Mouse (Mus musculus) right cerebral cortex, postnatal 25 days (tissue): ENCODE results near the gene Vgf.

Source experiments
- DNase-seq: peaks from one replicate; pipeline ENCODE4 v3.0.0; 2022

Gene Vgf

DNA sequence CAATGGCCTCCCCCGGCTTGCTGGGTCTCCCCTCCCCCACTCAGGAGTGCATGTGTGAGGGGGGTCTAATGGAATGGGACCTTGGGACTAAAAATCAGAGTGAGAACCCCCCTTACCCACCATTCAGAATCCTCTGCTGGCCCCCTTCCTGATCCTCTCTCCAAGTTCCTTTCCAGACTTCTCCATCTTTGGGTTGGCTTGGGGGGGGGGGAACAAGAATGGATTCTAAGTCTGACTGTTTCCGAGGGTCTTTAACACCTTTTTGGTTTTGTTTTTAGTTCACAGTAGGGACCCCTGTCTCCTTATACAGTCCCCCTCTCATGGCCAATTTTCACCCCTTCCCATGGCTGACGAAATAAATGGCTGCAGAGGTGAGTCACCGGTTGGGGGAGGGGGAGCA lies at the start of gene Vgf:
Gene Vgf, plus strand, starts transcription at position 301 of the 400 bp plus-strand sequence.
- no peak for DNase-seq

DNA sequence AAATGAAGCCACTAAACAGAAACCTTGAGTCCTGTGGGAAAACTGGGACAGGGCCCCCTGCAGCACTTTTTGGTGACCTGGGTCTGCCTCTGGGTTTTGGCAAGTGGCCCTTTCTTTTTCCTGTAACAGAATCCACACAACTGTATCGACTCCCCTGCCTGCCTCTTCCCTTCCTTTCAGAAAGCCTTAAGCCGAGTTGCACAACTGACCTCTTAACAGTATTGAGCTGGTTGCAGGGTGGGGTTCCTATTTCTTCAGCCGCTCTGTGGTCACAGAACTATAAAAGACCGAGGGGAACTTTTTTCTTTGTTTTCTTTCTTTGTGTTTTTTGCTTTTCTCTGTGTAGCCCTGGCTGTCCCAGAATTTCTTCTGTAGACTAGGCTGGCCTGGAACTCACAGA lies 48.4 kb upstream of the Vgf start:
- no peak for DNase-seq

DNA sequence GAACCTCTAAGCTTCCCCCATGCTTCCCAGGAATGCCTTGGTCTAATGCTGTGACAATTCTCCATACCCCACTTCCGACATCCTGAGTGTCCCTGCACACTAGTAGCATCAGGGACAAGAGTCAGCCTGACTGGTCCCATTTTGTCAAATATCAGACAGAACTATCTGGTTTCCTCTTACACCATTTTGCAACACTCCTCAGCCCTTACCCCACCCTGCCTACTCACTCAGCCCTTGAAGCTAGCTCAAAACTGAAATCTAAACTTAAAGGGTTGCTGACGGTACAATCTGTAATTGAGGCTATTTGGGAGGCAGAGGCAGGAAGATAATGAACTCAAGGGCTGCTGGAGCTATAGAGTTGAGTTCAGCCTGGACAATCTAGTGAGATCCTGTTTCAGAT lies 46.4 kb upstream of the Vgf start:
- DNase-seq: no peak

DNA sequence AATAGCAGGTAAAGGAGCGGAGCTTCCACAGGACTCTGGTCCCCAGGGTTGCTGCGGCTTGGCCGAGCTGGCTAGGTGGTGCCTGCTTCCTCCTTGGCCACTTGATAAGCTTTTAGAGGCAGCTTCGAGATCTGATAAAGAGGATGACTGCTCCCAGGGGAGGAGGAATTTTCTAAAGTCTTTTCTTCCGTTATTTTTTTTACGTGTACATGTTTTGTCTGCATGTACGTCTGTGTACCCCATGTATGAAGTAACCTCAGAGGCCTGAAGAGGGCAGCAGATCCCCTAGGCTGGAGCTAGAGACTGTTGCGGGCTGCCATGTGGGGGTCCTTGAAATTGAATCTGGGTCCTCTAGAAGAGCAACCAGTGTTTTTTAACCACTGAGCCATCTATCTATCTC lies 45.2 kb upstream of the Vgf start:
- no peak for DNase-seq

DNA sequence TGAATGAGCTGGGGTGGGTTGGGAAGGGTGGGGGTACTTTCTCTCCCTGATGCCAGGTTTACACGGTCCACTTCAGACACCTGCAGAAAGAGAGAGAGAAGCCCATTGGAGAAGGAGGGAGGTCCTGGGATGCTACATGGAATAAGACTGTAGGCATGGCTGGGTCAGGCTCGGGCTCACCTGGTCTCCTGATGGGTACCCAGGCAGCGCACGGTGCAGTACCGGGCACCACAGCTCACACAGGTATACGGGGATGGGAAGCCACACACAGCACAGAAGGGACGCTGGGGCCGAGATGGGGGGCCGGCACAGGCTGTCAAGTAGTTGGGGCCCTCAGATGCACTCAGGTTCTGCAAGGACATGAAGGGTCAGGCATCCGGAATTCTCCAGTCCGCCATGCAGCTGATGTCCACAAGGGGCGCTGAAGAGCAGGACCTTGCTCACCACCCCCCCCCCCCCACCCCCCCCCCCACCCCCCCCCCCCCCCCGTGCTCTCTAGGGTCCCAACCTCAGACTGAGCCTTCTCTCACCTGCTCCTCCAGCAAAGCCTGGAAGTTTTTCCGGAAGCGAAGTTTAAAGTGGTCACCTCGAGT lies 43.8 kb upstream of the Vgf start:
- DNase-seq: no peak

DNA sequence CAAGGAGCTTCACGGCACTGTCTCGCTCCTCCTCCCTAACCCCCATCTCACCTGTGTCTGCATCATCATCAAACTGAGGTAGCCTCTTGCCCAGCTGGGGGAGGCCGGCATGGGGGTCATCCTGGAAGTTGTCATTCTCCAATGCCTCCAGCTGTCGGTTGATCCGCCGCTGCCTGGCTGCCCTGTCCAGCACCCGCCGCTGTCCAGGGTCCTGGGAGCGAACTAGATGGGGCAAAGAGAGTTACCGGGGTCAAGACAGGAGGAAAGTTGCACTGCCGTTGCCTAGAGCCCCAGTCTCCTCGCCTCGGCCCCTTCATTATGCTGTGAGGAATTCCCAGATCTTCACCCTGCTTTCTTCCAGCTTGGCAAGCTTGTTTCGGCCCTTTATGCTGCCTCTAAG lies 41.4 kb upstream of the Vgf start:
- no peak for DNase-seq

DNA sequence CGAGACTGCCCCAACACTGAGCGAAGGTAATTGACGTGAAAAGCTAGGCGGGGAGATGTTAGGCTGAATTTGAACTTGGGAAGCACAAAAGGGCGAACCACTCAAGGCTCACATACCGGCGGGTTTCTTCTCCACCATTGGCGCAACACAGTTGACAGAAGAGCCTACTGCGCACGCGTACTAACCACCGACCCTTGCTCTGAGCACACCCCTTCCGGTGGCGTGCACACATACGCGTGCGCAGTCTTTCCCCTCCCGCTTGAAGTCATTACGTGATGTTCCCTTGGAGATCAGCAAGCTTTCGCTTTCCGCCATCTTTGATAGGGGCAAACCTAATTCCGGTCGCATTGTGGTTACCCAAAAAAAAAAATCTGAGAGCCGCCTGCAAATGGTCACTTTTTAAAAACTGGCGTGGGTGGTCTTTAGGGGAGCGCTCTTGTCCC lies 39.5 kb upstream of the Vgf start, which contains the start of gene Plod3:
Gene Plod3, plus strand, starts transcription at position 325 of the 443 bp plus-strand sequence.
- peak; percentile 94 for DNase-seq

DNA sequence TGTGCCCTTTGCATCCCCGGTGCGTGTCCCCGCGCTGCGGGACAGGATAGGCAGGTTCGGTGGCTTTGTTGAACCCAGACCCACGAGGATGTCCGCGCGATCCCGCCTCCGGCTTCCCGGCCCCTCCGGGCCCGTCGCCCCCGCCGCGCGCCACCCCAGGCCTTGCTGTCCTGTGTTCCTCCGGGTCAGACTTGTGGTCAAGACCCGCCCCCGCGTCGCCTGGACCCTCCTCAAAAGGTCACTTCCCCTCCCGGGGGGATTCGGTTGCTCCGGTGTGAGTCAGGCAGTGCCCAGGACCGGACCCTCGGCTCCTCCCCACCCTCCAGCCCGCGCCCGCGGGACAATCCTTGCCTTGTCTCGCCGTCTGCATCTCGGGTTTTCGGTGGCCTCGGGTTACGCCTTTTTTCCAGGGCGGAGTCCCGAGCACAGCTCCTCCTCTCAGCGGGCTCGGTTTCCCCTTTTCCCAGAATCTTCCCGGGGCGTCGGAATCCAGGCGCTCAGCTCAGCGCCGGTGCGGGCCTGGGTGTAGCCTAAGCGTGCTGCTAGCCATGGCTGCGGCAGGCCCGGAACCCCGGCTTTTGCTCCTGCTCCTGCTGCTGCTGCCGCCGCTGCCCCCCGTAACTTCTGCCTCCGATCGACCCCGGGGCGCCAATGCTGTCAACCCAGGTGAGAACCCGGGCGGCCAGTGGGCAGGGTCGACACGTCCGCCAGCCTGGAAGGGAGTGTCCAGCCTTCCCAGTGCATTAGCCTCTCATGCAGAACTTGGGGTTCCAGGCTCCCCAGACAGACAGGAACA lies 38.9 kb upstream of the Vgf start:
- DNase-seq: peak; percentile 83

DNA sequence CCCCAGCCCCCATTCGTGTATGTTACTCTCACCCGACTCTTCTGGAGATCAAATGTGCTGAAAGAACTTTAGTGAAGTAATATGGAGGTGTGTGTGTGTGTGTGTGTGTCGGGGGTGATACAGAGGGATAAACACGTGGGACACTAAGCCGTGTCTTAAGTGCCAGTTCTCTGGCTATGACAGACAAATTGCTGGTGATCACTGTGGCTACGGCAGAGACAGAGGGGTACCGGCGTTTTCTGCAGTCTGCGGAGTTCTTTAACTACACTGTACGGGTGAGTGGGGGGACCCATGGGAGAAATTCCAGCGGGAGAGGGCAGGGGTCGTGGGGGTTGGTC lies 38.3 kb upstream of the Vgf start, which contains the start of gene Znhit1:
Gene Znhit1, minus strand, starts transcription at position 88 of the 338 bp plus-strand sequence.
- DNase-seq: no peak

DNA sequence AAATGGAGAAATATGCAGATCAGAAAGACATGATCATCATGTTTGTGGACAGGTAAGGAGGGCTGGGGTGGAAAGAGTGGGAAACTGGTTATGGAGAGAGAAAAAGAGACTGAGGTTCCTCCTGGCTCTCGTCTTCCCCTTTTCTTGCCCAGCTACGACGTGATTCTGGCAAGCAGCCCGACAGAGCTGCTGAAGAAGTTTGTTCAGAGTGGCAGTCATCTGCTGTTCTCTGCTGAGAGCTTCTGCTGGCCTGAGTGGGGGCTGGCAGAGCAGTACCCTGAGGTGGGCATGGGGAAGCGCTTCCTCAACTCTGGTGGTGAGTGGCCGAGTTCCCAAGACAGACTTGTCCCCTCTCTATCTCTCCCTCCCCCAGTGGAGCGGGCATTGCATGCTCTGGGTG lies 37.8 kb upstream of the Vgf start:
- peak; percentile 40 for DNase-seq

DNA sequence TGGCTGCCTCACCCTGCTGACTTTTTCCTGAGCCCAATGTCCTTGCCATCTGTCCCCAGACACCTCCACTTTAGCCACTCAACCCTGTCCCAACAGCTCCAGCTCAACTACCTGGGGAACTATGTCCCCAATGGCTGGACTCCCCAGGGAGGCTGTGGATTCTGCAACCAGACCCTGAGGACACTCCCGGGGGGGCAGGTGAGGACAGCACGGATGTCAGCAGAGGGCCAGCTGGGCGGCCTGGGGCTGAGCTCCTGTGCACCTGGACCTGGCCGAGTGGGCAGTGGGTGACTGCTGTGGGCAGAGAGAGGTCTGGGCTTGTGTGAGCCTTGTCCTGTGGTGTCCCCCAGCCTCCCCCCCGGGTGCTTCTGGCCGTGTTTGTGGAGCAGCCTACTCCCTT lies 36.4 kb upstream of the Vgf start:
- DNase-seq: no peak

DNA sequence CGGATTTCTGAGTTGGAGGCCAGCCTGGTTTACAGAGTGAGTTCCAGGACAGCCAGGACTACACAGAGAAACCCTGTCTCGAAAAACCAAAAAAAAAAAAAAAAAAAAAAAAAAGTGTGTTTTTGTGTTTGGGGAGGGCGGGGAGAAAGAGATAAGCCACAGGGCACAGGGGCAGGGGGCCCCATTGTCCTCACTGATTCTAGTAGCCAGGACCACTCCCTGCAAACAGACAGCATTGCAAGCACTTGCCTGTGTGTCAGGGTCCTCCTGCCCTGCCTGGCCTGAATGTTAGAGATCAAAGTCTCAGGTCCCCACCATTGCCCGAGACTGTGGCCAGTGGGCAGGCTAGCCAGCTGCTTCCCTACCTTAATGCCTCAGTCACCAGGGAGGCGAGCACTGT lies 26.7 kb upstream of the Vgf start:
- no peak for DNase-seq

DNA sequence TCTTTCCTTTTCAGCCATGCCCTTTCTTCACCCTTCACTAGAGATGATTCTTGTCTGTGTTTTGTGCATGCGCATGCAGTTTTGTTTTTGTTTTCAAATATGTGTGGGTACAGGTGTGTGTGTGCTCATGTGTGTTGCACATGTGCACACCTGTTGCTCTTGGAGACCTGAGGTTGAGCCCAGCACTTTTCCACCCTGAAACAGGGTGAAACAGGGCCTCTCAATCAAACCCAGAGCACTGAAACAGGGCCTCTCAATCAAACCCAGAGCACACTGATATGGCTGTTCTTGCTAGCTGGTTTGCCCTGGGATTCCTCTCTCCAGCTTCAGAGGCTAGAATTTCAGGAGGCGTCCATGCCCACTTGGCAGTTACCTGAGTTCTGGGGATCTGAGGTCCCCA lies 25.6 kb upstream of the Vgf start:
- DNase-seq: no peak

DNA sequence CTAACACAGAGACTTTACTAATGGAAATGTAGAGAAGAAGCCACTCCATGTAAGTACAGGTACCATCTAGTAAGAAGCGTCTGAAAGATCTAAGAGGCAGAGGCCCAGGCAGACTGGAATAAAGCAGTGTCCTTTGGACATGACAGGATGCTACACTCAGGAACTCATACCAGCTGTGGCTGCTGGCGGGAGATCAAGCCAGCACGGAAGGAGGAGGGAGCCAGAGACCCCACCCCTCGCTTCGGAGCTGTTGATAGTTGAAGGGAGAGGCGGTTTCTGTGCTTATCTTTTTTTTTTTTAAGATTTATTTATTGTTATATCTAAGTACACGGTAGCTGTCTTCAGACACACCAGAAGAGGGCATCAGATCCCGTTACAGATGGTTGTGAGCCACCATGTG lies 18.9 kb upstream of the Vgf start:
- DNase-seq: no peak

DNA sequence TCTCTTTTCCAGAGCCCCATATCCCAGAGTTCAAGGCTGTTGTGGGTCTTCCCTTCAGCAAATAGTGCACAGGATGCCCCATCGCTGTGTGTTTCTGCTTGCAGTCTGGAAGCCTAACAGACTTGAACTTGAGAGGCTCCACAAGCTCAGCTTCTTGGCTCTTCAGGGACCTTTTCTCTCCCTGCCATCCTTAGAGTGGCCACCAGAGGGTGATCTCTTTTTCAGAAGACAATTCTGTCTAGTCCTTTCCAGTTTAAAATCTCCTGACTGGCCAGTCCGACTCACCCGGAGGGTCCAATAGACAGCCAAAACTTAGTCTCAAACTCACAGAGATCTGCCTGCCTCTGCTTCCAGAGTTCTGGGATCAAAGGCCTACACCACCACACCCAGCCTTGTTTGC lies 16.2 kb upstream of the Vgf start:
- peak; percentile 40 for DNase-seq

DNA sequence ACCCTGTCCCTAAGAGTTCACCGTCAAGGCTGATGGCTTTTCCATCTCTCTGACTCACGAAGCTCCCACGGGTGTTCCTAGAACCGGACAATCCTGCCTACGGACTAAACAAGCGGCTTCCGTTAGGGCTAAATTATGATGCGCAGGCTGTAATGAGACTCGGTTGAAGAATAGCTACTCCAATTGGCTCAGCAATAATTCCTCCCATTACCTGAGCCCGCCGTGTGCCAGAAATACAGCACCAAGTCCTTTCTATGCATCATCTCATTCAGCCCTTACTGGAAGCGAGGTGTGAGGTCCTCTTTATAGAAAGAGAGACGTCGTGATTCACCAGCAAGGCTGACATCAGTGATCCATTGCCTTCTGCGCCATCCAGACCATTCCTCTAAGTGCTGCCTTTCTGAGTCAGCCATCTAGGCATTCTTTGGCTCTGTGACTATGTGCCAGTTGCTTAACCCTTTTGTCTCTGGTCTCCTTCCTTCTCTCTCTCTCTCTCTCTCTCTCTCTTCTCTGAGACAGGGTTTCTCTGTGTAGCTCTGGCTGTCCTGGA lies 13.7 kb upstream of the Vgf start:
- DNase-seq: no peak

DNA sequence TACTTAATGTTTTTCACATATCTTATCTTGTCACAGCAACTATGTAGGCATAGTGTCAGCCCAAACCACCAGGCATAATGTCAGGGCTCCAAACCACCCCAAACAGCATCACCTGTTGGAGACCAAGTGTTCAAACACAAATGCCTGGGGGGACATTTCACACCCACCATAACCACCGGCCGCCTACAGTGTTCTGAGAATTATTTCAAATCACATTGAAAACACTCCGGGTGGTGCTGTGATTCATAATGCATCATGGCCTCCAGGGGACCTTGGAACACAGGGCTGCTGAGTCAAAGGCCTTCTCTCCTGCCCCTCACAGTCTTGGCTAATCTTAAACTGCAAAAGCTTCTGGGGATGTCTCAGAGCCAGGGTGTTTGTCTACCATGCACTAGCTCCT lies 10.3 kb upstream of the Vgf start:
- DNase-seq: no peak

DNA sequence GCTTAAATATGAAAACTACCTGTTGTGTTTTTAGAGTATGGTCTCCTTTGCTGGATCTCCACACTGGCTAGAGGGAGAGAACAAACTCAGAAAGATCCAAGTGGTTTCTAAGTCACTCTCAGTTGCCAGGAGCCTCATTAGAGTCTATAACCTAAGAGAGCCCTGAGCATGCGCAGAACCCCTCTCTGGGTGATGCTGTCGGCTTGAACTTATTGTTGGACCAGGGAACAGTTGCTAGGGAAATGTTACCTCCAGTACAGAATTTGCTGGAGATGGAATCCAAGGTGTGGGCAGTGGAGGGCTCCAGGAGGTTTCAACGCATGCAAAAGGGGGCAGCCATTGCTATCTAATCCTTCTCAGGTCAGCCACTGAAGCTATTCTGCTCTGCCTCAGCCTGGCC lies 1.9 kb upstream of the Vgf start:
- DNase-seq: no peak

DNA sequence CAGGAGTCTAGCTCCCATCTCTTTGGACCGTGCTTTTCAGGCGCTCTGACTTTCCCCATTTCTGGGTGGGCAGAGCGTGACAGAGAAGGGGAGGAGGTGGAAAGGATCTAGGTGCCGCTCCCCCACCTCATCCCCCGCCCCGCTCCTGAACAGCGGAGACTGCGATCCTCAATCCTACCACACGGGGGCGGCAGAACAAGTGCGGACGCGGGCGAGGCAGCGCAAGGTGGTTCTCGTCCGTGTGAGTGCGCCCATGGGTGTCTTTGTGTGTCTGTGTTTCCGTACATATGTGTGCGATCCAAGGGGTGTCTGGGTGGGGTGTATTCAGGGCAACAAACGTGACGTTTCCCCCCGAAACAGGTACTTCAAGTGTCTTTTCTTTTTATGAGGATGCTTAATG lies 1.1 kb upstream of the Vgf start:
- DNase-seq: peak; percentile 84

DNA sequence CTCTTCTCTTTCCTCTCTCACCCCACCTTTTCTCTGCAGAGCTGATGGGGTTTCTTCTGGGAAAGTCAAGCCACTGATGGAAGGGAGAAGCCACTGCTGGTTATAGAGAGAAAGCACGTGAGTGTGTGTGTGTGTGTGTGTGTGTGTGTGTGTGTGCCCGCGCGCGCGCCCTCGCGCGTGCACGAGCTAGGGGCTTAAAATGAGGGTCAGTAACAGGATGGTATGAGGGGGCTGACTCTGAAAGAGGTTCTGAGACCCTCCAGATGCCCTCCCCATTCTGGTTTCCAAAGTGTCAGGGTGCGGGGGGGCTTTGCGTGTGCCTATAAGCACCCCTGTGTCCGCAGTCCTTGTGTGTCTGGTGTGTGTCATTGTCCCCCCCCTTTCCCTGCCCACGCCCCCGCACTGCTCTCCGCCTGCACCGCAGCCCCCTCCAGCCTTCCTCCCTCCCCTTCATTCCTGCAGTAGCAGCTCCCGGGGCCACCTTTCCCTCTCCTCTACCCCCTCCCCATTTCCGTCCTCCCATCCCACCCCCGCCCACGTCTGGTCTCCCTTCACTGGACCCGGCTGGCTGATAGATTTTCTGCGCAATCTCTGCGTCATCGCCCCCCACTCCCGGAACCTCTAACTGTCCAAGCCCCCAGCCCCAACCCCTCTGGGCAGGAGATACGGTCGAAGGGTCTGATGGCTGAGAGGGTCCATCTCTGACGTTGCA lies 2.5 kb downstream of the Vgf start:
- DNase-seq: no peak

DNA sequence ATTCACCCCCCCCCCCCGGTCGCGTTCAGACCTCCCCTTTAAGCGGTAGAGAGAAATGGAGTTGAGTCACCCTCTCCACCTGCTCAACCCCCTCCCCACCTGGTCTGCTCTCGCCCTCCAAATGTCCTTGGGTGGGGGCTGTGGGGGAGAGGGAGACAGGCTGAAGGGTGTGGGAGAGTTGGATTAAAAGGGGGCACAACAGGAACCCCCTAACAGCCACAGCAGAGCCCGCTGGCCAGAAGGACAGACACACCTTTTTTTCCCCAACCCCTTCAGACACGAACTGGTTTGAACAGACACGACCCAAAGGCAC lies 3.0 kb downstream of the Vgf start:
- no peak for DNase-seq

DNA sequence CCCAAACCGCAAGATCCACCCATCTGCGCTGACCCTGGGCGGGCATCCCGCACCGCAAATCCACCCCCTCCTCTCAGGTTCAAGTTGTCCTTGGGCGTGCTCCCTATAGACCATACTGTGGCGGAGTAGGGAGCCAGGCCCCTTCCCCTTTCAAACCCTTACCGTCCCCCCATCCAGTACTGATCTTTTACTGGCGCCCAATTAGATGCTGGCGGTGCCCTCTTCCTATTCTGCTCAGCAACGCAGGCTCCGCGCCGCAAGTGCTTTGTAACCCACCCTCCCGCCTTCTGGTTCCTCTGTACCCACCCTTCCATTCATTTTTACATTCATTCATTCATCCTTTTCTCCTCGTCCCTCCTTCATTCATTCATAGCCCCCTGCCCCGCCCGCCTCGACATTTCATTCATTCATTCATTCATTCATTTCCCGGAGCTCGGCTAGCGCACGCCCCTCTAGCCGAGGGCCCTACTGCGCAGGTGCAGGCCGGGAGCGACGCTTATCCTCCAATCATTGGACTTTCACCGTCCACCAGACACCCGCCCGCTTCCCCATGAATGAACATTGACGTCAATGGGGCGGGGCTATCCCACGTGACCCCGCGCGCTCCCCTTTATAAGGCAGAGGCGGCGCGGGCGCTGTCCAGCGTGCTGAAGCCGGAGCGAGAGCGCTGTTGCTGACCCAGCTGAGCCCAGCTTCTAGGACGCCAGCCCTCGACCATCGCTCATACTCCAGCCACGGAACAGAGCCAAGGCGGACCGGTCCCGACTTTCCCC lies 3.6 kb downstream of the Vgf start:
- DNase-seq: peak; percentile 95

DNA sequence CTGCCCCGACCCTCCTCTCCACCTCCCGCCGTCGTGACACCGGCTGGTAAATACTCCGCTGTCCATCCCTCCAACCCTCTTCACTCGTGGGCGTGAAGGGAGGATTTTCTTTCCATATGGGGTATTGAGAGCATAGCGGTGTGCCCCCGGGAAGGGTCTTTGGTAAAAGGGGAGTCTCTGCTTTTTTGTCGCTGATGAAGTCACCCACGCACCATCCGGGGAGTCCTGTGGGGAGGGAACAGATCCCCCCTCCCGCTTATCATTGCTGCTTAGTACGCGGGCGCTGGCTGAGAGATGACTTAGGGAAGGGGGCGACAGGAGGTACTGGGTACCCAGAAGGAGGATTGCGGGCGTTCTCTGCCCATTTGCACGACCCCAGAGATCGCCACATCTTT lies 4.2 kb downstream of the Vgf start:
- peak; percentile 52 for DNase-seq
